Mouse (Mus musculus): ENCODE data around the gene Clspn.

- no peak for TF ChIP-seq CTCF (IDR thresholded peaks at IDR 0.05; ENCODE audit: low read depth, low read length)
- no peak for TF ChIP-seq GATA2 (IDR thresholded peaks at IDR 0.05; ENCODE audit: borderline replicate concordance, low read depth, low read length)
- no peak for TF ChIP-seq TAL1 (conservative IDR thresholded peaks at IDR 0.05; ENCODE audit: low read depth, low read length)
- no peak for TF ChIP-seq GATA1 (IDR thresholded peaks at IDR 0.05; ENCODE audit: borderline replicate concordance, low read length)
Observed at GRCm38 (mm10) chr4:126636330-126636729, 79.6 kb downstream of the Clspn start.

Measured in G1E (cell line).